Mouse (Mus musculus) monocyte, adult 5-6 weeks (primary cell): Measurements from ENCODE around the gene Runx1. TPM values are rescaled to one million over a fixed set of nuclear protein-coding genes. Genes with fewer than 3 reads are reported as not detected.
A peak's percentile ranks its signal among the peaks of the same experiment; 100 is the strongest.

Source experiments
- ATAC-seq: fragments of 153-309, 156-312 bp; replicated peaks from 2 replicates; pipeline ENCODE4 v1.8.0; 2017; ENCODE audit warnings: mild to moderate bottlenecking; ENCODE audit not compliant: low TSS enrichment, insufficient number of reproducible peaks, severe bottlenecking, poor library complexity, low FRiP score
- total RNA-seq: library from RNA; stranded (forward); fragments of 200-1000, 200-491, 200-594 nt; gene quantifications from 3 replicates; pipeline ENCODE4 v1.2.3, GENCODE M21; 2017

Gene Runx1
- total RNA-seq, 1 experiment from 2014 or later = 77.3 TPM

DNA sequence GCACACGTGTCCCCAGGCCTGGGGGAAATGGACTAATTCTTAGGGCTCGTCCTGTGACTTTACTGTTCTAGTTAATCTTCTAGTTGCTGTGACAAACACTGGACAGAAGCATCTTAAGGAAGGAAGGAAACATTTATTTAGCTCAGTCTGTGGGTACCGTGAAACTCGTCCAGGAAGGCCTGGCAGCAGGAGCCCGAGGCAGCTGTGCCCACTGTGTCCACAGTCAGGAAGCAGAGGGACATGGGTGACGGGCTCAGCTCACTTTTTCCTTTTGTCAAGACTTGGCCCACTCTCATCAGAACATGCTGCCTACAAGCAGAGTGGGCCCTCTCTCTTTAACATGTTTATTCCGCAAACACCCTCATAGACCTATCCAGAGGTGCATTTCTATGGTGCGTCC, 18.2 kb downstream of the Runx1 start:
- no peak for ATAC-seq

DNA sequence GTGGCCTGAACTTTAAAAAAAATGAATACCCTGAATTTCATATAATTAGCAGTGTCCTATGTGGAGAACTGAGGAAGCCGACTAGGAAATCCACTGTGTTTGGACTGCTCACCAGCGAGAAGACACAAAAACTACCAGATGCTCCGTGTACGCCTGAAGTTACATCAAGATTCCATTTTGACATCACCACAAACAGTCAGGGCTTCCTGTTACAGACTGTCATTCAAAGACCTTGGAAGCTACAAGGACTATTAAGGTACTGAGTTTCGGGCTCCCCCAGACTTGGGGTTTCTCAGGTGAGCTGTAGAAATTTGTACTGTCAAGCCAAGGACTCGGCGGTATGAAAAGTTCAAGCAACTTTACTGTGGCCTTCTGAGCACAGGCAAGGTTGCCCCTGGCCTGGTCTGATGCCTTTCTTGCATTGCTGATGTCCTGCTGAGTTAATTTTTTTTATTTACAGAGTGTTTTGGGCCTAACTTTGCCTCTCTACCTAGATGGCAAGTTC, 22.8 kb downstream of the Runx1 start:
- ATAC-seq = no peak

- peak; percentile 68 for ATAC-seq
These were observed 24.4 kb downstream of the Runx1 start for GRCm38 (mm10) chr16:92801567-92801966.

- peak; percentile 29 for ATAC-seq
These were observed 25.1 kb downstream of the Runx1 start for GRCm38 (mm10) chr16:92800845-92801244.

GRCm38 (mm10) chr16:92799940-92800339, 26.0 kb downstream of the Runx1 start:
- no peak for ATAC-seq

DNA sequence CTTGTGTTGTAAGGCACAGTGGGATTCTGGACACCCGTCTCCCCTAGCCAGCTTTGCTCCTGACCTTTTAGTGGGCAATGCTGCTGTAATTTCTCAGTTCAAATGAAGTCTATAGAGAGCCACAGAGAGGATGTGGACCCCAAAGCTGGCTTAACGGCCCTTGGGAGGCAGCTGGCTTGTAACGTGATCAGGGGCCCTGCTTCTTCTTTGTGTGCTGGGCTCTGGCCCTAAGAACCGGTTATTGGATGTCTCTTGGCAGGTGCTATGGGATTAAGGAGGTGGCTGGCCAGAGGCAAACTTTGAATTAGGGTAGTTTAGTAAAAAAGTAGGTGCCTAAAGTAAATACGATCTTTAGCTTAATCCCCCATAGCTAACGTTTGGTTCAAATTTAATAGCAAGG, 31.8 kb downstream of the Runx1 start:
- ATAC-seq = no peak

- 0 out of 2 replicates have a peak, but pooled peaks have one; percentile 32 for ATAC-seq
These were observed 32.2 kb downstream of the Runx1 start for GRCm38 (mm10) chr16:92793741-92794140.

GRCm38 (mm10) chr16:92792905-92793304, 33.0 kb downstream of the Runx1 start:
- ATAC-seq = no peak

GRCm38 (mm10) chr16:92790601-92791000, 35.3 kb downstream of the Runx1 start:
- ATAC-seq = no peak

DNA sequence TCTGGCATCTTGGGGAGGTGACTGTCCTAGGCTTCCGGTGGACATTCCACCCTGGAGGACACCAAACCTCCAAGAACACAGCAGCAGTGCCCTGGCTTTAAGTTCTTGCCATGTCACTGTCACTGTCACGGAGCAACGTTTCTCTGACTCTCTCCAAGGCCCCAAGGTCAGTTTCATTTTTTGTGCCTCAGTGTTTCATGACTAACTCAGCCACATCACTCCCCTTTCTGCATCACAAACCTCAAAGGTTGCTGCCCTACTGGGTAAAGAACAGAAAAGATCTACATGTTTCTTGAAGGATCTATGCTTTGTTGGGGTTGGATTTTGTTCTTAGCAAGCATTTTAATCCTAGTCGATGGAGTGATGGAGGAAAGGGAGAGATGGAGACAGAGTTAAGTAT, 36.1 kb downstream of the Runx1 start:
- ATAC-seq = no peak

DNA sequence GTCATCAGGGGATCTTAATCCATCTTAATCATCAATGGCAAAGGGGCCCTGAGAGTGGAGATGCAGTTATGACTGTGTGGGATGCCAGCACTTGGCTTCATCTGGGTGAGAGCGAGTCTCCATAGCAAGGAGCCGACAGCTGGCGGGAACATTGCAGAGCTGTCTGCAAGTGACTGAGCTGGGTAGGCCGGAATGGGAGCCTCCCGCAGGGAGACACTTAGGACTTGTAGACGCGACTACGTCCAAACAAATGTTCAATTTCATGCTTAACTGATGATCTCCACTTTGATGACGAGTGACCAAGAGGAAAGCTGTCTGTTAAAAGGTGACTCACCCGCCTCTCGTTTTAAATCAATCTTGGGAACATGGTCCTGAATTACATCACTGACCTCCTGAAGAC, 37.5 kb downstream of the Runx1 start:
- ATAC-seq = no peak

- ATAC-seq = 0 out of 2 replicates have a peak, but pooled peaks have one; percentile 45
These were observed 39.0 kb downstream of the Runx1 start for GRCm38 (mm10) chr16:92786883-92787321.

GRCm38 (mm10) chr16:92786276-92786882, 39.6 kb downstream of the Runx1 start:
- ATAC-seq = no peak

DNA sequence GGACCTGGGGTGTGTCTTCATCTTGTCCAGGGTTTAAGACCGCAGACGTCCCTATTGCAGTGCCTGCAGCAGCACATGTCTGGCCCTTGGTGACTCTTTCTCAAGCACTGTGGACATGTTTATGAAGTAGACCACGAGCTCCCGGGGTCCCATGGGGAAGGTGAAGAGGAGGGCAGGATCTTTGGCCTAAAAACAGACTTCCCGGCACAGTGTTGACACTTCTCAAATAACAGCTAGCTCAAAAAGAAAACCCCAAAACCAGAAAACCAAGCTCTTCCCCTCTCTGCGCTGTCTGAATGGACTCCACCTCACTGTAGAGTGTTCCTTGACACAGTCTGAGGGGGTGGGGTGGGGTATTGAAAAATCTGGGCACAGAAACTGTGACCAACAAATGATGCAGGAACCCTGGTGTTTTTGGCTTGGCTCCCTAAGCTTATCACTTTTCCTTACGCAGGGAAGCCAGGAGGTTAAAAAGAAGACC, 42.3 kb downstream of the Runx1 start:
- 0 out of 2 replicates have a peak, but pooled peaks have one; percentile 14 for ATAC-seq

DNA sequence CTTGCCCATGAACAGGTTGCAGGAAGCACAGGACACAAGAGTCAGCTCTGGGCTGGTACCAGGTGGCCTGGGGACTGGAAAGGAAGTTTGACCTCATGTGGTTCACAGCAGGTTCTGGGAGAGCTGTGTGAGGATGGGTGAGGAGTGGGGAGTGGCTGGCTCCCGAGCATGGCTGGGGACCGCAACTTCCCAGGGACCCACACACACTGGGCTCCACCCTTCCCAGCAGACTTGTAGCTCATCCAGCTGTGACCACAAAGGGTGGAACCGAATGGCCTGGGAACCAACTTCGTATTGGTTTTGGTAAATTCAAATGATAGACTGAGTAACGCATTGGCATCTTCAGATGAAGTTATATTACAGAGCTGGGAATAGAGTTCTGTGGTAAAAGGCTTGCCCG, 43.5 kb downstream of the Runx1 start:
- ATAC-seq = peak; percentile 42

DNA sequence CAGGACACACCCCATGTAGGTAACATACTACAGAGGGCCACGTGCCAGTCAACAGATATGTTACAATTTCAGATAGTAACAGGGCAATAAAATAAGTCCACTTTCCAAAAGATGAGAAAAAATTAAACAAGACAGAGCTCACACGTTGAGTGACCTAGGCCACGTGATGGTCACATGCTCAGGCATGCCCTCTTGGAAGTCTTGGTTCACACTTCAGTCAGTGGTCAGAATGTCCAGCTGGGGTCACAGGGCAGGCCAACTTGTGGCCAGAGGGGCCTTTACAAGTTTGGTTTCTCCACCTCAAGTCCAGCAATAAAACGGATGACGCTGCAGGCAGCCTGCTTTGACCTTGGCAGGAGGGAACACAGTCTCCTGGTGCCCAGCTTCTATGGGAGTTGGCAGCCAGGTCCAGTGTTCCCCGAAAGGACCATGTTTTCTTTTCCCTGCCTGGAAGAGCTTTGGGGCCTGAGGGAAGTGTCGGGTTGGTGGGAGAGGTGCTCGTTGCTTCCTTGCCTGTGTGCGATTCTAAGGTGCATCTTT, 46.0 kb downstream of the Runx1 start:
- ATAC-seq = no peak

DNA sequence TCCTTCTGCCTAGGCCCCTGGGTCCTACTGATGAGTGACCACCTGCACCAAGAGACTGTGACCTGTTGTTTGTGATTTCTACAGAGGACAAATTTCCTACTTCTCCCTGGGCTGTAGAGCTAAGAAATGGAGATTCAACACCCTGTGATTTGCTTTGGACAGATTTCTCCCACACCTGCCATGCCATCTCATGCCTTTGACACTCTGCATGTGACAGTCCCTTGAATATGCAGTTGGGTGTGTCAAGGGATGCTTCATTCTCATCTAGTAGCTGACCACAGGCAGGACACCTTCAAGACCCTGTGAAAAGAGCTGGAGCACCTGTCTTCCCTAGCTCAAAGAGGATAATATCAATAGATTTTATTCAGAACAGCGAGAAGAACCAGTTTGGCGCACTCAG, 46.8 kb downstream of the Runx1 start:
- no peak for ATAC-seq

DNA sequence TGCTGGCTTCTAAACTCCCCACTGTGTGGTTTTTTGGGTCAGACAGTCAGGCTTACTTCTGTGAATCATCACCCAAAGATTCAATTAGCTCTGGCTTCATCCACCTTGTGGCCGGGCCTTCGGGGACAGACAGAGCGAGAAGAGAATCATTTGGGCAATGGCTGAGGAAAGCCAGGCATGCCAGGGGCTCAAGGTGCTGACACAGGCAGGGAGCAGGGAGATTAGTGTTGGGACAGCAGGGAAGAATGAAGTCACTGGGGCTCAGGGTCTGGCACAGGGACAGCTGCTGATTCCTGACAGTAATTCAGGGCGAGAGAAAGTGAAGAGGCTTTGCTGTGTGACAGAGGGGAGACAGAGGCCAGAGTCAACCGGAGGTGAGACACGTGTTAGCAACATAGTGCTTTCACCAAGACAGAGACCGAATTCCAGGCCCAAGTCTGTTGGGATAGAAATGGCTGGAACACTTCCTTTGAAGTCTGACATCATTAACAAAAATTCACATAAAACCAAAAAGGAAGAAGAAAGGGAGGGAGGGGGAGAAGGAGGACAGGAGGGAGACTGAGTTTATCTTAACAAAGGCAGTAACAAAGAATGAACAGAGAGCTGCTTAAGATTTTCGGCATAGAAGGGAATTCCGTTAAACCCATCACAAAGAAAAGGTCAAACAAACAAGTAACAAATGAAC, 47.7 kb downstream of the Runx1 start:
- ATAC-seq = no peak

- ATAC-seq = no peak
These were observed 58.1 kb downstream of the Runx1 start for GRCm38 (mm10) chr16:92767862-92768261.

- no peak for ATAC-seq
These were observed 58.5 kb downstream of the Runx1 start for GRCm38 (mm10) chr16:92767423-92767822.
